Mouse (Mus musculus) heart, embryonic 14.5 days (tissue): Measurements from ENCODE around the gene Grid2. TPM values are rescaled to one million over a fixed set of nuclear protein-coding genes. Genes with fewer than 3 reads are reported as not detected.
"Not testable (repeated sequence)": the region's sequence is repeated elsewhere in the genome, so short reads cannot be mapped to it uniquely, and the experiment has no call there.

Source experiments
- ATAC-seq: fragments of 200-750 bp; cut with Nextera tagmentation; 2 replicates; pipeline ENCODE4 v1.8.0; 2017; ENCODE audit warnings: low read depth, moderate TSS enrichment; ENCODE audit not compliant: insufficient number of reproducible peaks, insufficient read depth, low FRiP score
- H3K27ac ChIP-seq, 2 experiments: fragments of 200-500 bp in 1 of 2; fragments of 300-500 bp in 1 of 2; sonication (generic) in 1 of 2; replicated peaks in 1 of 2; 2 replicates each; pipeline ENCODE4 v1.5.1; 2012 to 2014; ENCODE audit warnings: low read depth in 2 of 2, low read length in 2 of 2, control low read depth in 1 of 2, mild to moderate bottlenecking in 1 of 2, mixed read lengths in 1 of 2; ENCODE audit not compliant: control insufficient read depth in 1 of 2, insufficient read depth in 1 of 2
- H3K27me3 ChIP-seq: fragments of 300-500 bp; sonication (generic); 2 replicates; pipeline ENCODE4 v1.6.1; 2014; ENCODE audit warnings: mild to moderate bottlenecking, low read length, control low read depth; ENCODE audit not compliant: control insufficient read depth, insufficient read depth
- H3K36me3 ChIP-seq: fragments of 300-500 bp; sonication (generic); 2 replicates; pipeline ENCODE4 v1.6.1; 2014; ENCODE audit warnings: mild to moderate bottlenecking, control low read depth, low read length, mixed read lengths; ENCODE audit not compliant: control insufficient read depth, insufficient read depth
- H3K4me1 ChIP-seq, 2 experiments: fragments of 200-500 bp in 1 of 2; fragments of 300-500 bp in 1 of 2; sonication (generic) in 1 of 2; 2 replicates each; pipeline ENCODE4 v1.6.1; 2012 to 2014; ENCODE audit warnings: low read length in 2 of 2, control low read depth in 1 of 2, mixed read lengths in 1 of 2; ENCODE audit not compliant: control insufficient read depth in 2 of 2, insufficient read depth in 2 of 2
- H3K4me2 ChIP-seq: fragments of 300-500 bp; sonication (generic); 2 replicates; pipeline ENCODE4 v1.6.1; 2014; ENCODE audit warnings: mild to moderate bottlenecking, low read length
- H3K4me3 ChIP-seq, 2 experiments: fragments of 200-500 bp in 1 of 2; fragments of 300-500 bp in 1 of 2; sonication (generic) in 1 of 2; 2 replicates each; pipeline ENCODE4 v1.5.1; 2012 to 2014; ENCODE audit warnings: low read length in 2 of 2, mild to moderate bottlenecking in 2 of 2, control low read depth in 1 of 2, low read depth in 1 of 2, moderate library complexity in 1 of 2; ENCODE audit not compliant: control insufficient read depth in 1 of 2, insufficient read depth in 1 of 2
- H3K9ac ChIP-seq: fragments of 300-500 bp; sonication (generic); 2 replicates; pipeline ENCODE4 v1.6.1; 2014; ENCODE audit warnings: mild to moderate bottlenecking, low read length
- H3K9me3 ChIP-seq: fragments of 300-500 bp; sonication (generic); 2 replicates; pipeline ENCODE4 v1.6.1; 2016; ENCODE audit warnings: low read length, control low read depth; ENCODE audit not compliant: control insufficient read depth
- WGBS: fragments of 180-500 bp; shearing (Covaris S2); extraction: QIAGEN DNeasy Blood & Tissue Kit; methylation state at CpG from one replicate; pipeline ENCODE4 v1.1.7; 2014; 5-methylcytosine and 5-hydroxymethylcytosine counted together
- polyA plus RNA-seq: library from polyadenylated mRNA; unstranded; fragments of >200 nt; fragmentation: Nextera tagmentation; extraction: Ambion mirVana; gene quantifications from 2 replicates; pipeline ENCODE4 v1.2.1, GENCODE M21; 2014

The Grid2 gene
- polyA plus RNA-seq, 1 experiment from 2014 or later = 1.3 TPM

DNA sequence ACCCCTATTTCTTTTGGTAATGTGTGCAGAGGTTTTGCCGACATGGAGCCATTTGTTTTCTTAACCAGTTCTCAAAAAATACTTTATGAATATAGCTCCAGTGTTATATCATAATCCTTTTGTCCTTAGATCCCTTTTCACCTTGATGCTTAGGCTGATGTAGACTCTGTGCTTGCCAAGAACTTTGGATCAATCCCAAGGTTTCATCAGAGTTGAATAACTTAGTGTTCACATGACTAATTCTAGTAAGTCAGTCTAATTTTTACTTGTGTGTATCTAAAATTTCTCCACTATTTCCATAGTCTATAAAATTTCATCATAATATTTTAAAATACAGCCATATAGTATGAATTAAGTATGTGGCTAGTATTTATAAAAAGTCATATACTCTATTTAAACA lies 259.3 kb downstream of the Grid2 start:
- Histone ChIP-seq H3K4me3 (no peak overlapping the region), H3K9me3 (no peaks in the 10 kb centered on the region), H3K9ac (no peak overlapping the region), H3K27ac (no peak overlapping the region), H3K36me3 (no peaks in the 10 kb centered on the region), H3K27me3 (no peaks in the 10 kb centered on the region), H3K4me1 (no peaks in the 10 kb centered on the region), H3K4me2 (no peak overlapping the region)
- no peak for ATAC-seq
- WGBS = 94% methylated on average over 1 of the region's 1 CpGs

GRCm38 (mm10) chr6:63515957-63516356 lies 260.3 kb downstream of the Grid2 start:
- 81% methylated on average over 6 of the region's 6 CpGs for WGBS
- H3K27ac ChIP-seq = no peak overlapping the region

DNA sequence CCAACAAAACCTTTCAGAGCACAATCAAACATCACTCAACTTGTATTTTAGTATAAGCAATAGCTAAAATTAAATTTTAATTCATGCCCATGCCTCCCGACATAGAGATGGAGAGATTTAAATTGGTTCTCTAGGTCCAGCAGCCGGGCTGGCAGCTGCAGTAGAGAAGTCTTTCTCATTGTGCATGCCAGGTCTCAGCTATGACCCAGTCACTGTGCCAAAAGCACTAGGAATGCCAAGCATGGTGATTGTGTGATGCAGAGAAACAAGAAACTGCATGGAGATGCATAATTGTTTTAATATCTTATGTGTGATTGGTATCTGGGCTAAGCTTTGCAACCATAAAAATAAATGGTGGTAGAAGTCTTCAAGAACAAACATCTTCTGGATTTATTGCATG lies 276.1 kb downstream of the Grid2 start:
- no peaks in the 10 kb centered on the region for H3K4me1 ChIP-seq
- no peak overlapping the region for H3K4me3 ChIP-seq
- ATAC-seq = no peak
- no peaks in the 10 kb centered on the region for H3K36me3 ChIP-seq
- no peaks in the 10 kb centered on the region for H3K9me3 ChIP-seq
- no peak overlapping the region for H3K9ac ChIP-seq
- H3K4me2 ChIP-seq = no peak overlapping the region
- no peak overlapping the region for H3K27ac ChIP-seq
- no peaks in the 10 kb centered on the region for H3K27me3 ChIP-seq
- WGBS = 81% methylated on average over 2 of the region's 2 CpGs

More at GRCm38 (mm10) chr6:63515957-63516356, 260.3 kb downstream of the Grid2 start:
- Histone ChIP-seq H3K9me3 (no peaks in the 10 kb centered on the region), H3K4me3 (no peak overlapping the region), H3K9ac (no peak overlapping the region), H3K4me2 (no peak overlapping the region), H3K36me3 (no peaks in the 10 kb centered on the region), H3K4me1 (no peaks in the 10 kb centered on the region), H3K27me3 (no peaks in the 10 kb centered on the region)
- no peak for ATAC-seq

GRCm38 (mm10) chr6:63532901-63533300 lies 277.2 kb downstream of the Grid2 start:
- Histone ChIP-seq H3K4me3 (no peak overlapping the region), H3K27ac (no peak overlapping the region), H3K4me1 (no peaks in the 10 kb centered on the region), H3K9me3 (no peaks in the 10 kb centered on the region), H3K36me3 (no peaks in the 10 kb centered on the region), H3K4me2 (no peak overlapping the region), H3K27me3 (no peaks in the 10 kb centered on the region), H3K9ac (no peak overlapping the region)
- no peak for ATAC-seq

DNA sequence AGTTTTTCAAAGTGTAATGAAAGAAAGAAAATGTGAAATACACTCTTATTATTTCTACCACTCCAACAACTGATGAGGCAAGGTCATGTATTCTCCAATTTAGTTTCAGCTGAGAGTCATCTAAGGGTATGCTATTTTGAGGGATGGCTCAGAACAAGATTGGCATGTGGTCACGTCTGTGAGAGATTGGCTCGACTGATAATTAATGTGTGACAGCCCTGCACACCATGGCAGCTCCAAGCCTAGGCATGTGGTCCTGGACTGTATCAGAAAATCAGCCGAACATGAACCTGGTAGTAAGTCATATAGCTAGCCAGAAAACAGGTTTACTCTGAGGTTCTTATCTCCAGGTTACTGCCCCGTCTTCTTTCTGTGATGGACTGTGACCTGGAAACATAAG lies 292.1 kb downstream of the Grid2 start:
- Histone ChIP-seq H3K4me1 (no peaks in the 10 kb centered on the region), H3K4me2 (no peak overlapping the region), H3K9ac (no peak overlapping the region), H3K36me3 (no peaks in the 10 kb centered on the region), H3K27me3 (no peaks in the 10 kb centered on the region), H3K4me3 (no peak overlapping the region), H3K9me3 (no peaks in the 10 kb centered on the region), H3K27ac (no peak overlapping the region)
- 58% methylated on average over 4 of the region's 4 CpGs for WGBS
- no peak for ATAC-seq

- H3K9me3 ChIP-seq, H3K36me3 ChIP-seq, H3K4me3 ChIP-seq, H3K27me3 ChIP-seq, H3K4me2 ChIP-seq, H3K27ac ChIP-seq, H3K4me1 ChIP-seq, H3K9ac ChIP-seq, ATAC-seq: not testable (repeated sequence)
- WGBS = 84% methylated on average over 1 of the region's 1 CpGs
These were observed 313.1 kb downstream of the Grid2 start for GRCm38 (mm10) chr6:63568741-63569140.

GRCm38 (mm10) chr6:63590681-63591080 lies 335.0 kb downstream of the Grid2 start:
- Histone ChIP-seq H3K36me3 (no peaks in the 10 kb centered on the region), H3K4me3 (no peak overlapping the region), H3K9me3 (no peaks in the 10 kb centered on the region), H3K27me3 (no peaks in the 10 kb centered on the region), H3K4me2 (no peak overlapping the region), H3K27ac (no peak overlapping the region), H3K9ac (no peak overlapping the region), H3K4me1 (no peaks in the 10 kb centered on the region)
- WGBS = 79% methylated on average over 4 of the region's 4 CpGs
- no peak for ATAC-seq

DNA sequence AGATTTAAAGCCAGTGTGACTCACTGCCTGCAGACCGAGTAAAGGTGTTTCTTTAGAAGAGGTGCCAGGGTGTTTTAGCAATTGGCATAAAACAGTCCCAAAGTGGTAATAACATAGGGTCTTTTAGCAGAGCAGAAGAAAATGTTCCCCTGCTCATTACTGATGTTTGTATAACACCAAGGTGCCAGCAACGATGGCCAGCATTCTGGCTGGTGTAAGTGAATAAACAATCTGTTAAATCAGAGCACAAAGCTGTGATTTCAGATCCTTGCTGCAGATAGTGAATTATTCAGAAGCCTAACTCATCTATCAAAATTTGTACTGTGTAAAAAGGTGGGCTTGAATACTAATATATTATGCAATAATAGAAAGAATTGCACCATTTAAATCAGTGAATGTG lies 353.9 kb downstream of the Grid2 start:
- no peaks in the 10 kb centered on the region for H3K36me3 ChIP-seq
- no peak overlapping the region for H3K4me3 ChIP-seq
- no peak overlapping the region for H3K4me2 ChIP-seq
- no peak overlapping the region for H3K27ac ChIP-seq
- 63% methylated on average over 2 of the region's 2 CpGs for WGBS
- no peak overlapping the region for H3K9ac ChIP-seq
- H3K27me3 ChIP-seq = no peaks in the 10 kb centered on the region
- ATAC-seq = no peak
- no peaks in the 10 kb centered on the region for H3K4me1 ChIP-seq
- no peaks in the 10 kb centered on the region for H3K9me3 ChIP-seq
